8 mouse cellular contexts compared by ENCODE assay signal in the genomic region with DNA sequence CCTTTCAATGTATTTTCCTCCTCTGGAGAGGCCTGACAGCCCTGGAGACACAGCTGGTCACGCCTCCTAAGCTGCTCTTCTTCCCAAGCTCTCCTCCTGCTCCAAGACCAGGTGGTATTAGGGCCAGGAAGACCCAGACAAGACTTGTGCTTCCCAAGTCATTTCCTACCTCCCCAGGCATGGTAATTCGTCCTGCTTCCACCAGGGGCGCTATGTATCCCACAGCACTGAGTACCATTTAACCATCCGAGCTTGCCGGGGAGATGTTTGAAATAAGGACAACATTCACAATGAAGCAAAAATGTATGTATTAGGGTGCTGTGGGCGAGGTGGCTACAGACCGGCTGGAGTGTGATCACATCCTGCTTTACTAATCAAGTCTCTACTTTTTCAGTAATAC.
DNase-seq lines count a peak whose midpoint lies in the region; ATAC-seq and TF ChIP-seq lines count a peak whose summit lies in the region.

No protein-coding gene starts in this region.

- H3K4me3 ChIP-seq in layer of hippocampus, adult 2 months = no peak overlapping the region
- no peak overlapping the region for H3K4me3 ChIP-seq in midbrain, postnatal 0 days (ENCODE audit: low read depth, low read length)

- H3K9me3 ChIP-seq in midbrain, postnatal 0 days (ENCODE audit: low read length) = no peaks in the 10 kb centered on the region

- no peaks in the 10 kb centered on the region for H3K36me3 ChIP-seq in midbrain, postnatal 0 days (ENCODE audit: insufficient read depth, low read length)

- intact Hi-C loops in gastrocnemius, postnatal 14 days (cut with DNase I; ENCODE audit: low total_unique reads) = no loop called here

- peak; percentile 4 for DNase-seq in gastrocnemius, postnatal 14 days
- DNase-seq in gastrocnemius, postnatal 25 days = no peak
- peak; percentile 26 for DNase-seq in 3T3-L1 (ENCODE audit: low read depth, low spot score)
- peak; percentile 12 for DNase-seq in Muller cell, postnatal 12 days (ENCODE audit: inconsistent ontology term)
- DNase-seq in embryo, embryonic 9.5 days (ENCODE audit: extremely low spot score) = peak; percentile 56
- DNase-seq in layer of hippocampus, adult 2 months (ENCODE audit: low spot score in 2 of 2) = peak in 1 of 2 experiments; percentile 22
- no peak for DNase-seq in midbrain, postnatal 0 days (ENCODE audit: low spot score)

- 49% methylated on average over 7 of the region's 7 CpGs for WGBS in midbrain, postnatal 0 days

- no peak overlapping the region for H3K27ac ChIP-seq in layer of hippocampus, adult 2 months
- H3K27ac ChIP-seq in midbrain, postnatal 0 days (ENCODE audit: low read depth, low read length) = no peak overlapping the region

- H3K4me1 ChIP-seq in midbrain, postnatal 0 days (ENCODE audit: insufficient read depth, low read length) = no peaks in the 10 kb centered on the region

- no peak for ATAC-seq in midbrain, postnatal 0 days (ENCODE audit: low FRiP score)
- no peak for ATAC-seq in erythroblast, adult 5-6 weeks (replicated peaks; ENCODE audit: low FRiP score, poor library complexity, severe bottlenecking)

- H3K4me2 ChIP-seq in midbrain, postnatal 0 days (ENCODE audit: low read depth, low read length, poor library complexity, severe bottlenecking) = no peak overlapping the region

- peak; percentile 75 for TF ChIP-seq CTCF in layer of hippocampus, adult 2 months (conservative IDR thresholded peaks at IDR 0.05)
- TF ChIP-seq CTCF in midbrain, postnatal 0 days (IDR thresholded peaks at IDR 0.05) = peak; percentile 68

- H3K9ac ChIP-seq in midbrain, postnatal 0 days (replicated peaks; ENCODE audit: low read length, poor library complexity, severe bottlenecking) = no peak overlapping the region

- no peaks in the 10 kb centered on the region for H3K27me3 ChIP-seq in midbrain, postnatal 0 days (ENCODE audit: insufficient read depth, low read length)

Comparison
In these comparisons a context has a peak if more than half of its experiments do, and no peak if none do; other contexts are left out.
1. DNase-seq: peak in gastrocnemius, postnatal 14 days (single experiment), 3T3-L1 (single experiment), Muller cell, postnatal 12 days (single experiment) and embryo, embryonic 9.5 days (single experiment); none in gastrocnemius, postnatal 25 days (single experiment) and midbrain, postnatal 0 days (single experiment).